Mouse (Mus musculus): ENCODE measurements at regions not wholly inside any gene's neighbourhood (a gene's known extent, or its start where the extent isn't known, plus 50 kb on each side); places are given as distances from the start of the nearest gene placed in this dataset.

- no peak for TF ChIP-seq POLR2A (IDR thresholded peaks at IDR 0.05; ENCODE audit: borderline replicate concordance, extremely low read depth, insufficient read depth, insufficient read length, poor library complexity, severe bottlenecking)
- TF ChIP-seq CTCF (IDR thresholded peaks at IDR 0.05; ENCODE audit: borderline replicate concordance, extremely low read depth, insufficient read depth, insufficient read length): no peak
- peak; percentile 12 for DNase-seq (ENCODE audit: low read depth)
Observed at GRCm38 (mm10) chr7:129141942-129142598, 114.8 kb upstream of the Plpp4 start.

GRCm38 (mm10) chr7:129142599-129142949 is 114.3 kb upstream of the Plpp4 start:
- DNase-seq (ENCODE audit: low read depth): no peak

GRCm38 (mm10) chr7:129155577-129155976 is 101.3 kb upstream of the Plpp4 start:
- no peak for TF ChIP-seq CTCF (IDR thresholded peaks at IDR 0.05; ENCODE audit: borderline replicate concordance, extremely low read depth, insufficient read depth, insufficient read length)
- TF ChIP-seq POLR2A (IDR thresholded peaks at IDR 0.05; ENCODE audit: borderline replicate concordance, extremely low read depth, insufficient read depth, insufficient read length, poor library complexity, severe bottlenecking): no peak
- no peak for DNase-seq (ENCODE audit: low read depth)

More at GRCm38 (mm10) chr7:129142599-129142949, 114.3 kb upstream of the Plpp4 start:
- peak; percentile 8; the same call in 1 of the 2 replicates for TF ChIP-seq CTCF (IDR thresholded peaks at IDR 0.05; ENCODE audit: borderline replicate concordance, extremely low read depth, insufficient read depth, insufficient read length)
- no peak for TF ChIP-seq POLR2A (IDR thresholded peaks at IDR 0.05; ENCODE audit: borderline replicate concordance, extremely low read depth, insufficient read depth, insufficient read length, poor library complexity, severe bottlenecking)

- TF ChIP-seq CTCF (IDR thresholded peaks at IDR 0.05; ENCODE audit: borderline replicate concordance, extremely low read depth, insufficient read depth, insufficient read length): no peak
- TF ChIP-seq POLR2A (IDR thresholded peaks at IDR 0.05; ENCODE audit: borderline replicate concordance, extremely low read depth, insufficient read depth, insufficient read length, poor library complexity, severe bottlenecking): no peak
- DNase-seq (ENCODE audit: low read depth): no peak
Observed at GRCm38 (mm10) chr7:129169971-129170370, 86.9 kb upstream of the Plpp4 start.

GRCm38 (mm10) chr7:129190933-129191332 is 65.9 kb upstream of the Plpp4 start:
- no peak for TF ChIP-seq POLR2A (IDR thresholded peaks at IDR 0.05; ENCODE audit: borderline replicate concordance, extremely low read depth, insufficient read depth, insufficient read length, poor library complexity, severe bottlenecking)
- TF ChIP-seq CTCF (IDR thresholded peaks at IDR 0.05; ENCODE audit: borderline replicate concordance, extremely low read depth, insufficient read depth, insufficient read length): no peak
- no peak for DNase-seq (ENCODE audit: low read depth)

GRCm38 (mm10) chr7:129207029-129207428 is 49.8 kb upstream of the Plpp4 start:
- TF ChIP-seq POLR2A (IDR thresholded peaks at IDR 0.05; ENCODE audit: borderline replicate concordance, extremely low read depth, insufficient read depth, insufficient read length, poor library complexity, severe bottlenecking): no peak
- no peak for TF ChIP-seq CTCF (IDR thresholded peaks at IDR 0.05; ENCODE audit: borderline replicate concordance, extremely low read depth, insufficient read depth, insufficient read length)
- DNase-seq (ENCODE audit: low read depth): no peak
